Mouse (Mus musculus) liver, embryonic 14.5 days (tissue): ENCODE data around the gene Mrpl20. TPM values are rescaled to one million over a fixed set of nuclear protein-coding genes. Genes with fewer than 3 reads are reported as not detected.

Source experiments
- ATAC-seq: fragments of 200-750 bp; cut with Nextera tagmentation; 2 replicates; pipeline ENCODE4 v1.8.0; 2017; ENCODE audit warnings: moderate number of reproducible peaks, mild to moderate bottlenecking, moderate library complexity; ENCODE audit not compliant: insufficient read depth
- DNase-seq, 3 experiments: peaks; one replicate each; pipeline ENCODE4 v3.0.0-alpha.2; 2012 to 2013; ENCODE audit warnings: low read depth in 3 of 3, low spot score in 3 of 3
- H3K27ac ChIP-seq: fragments of 300-500 bp; sonication (generic); 2 replicates; pipeline ENCODE4 v1.5.1; 2014; ENCODE audit warnings: moderate library complexity, mild to moderate bottlenecking, control low read depth, inconsistent platforms
- H3K27me3 ChIP-seq: fragments of 300-500 bp; sonication (generic); 2 replicates; pipeline ENCODE4 v1.6.1; 2014; ENCODE audit warnings: mild to moderate bottlenecking, low read length, moderate library complexity; ENCODE audit not compliant: control insufficient read depth, insufficient read depth
- H3K36me3 ChIP-seq: fragments of 300-500 bp; sonication (generic); replicated peaks from 2 replicates; pipeline ENCODE4 v1.6.1; 2014; ENCODE audit warnings: low read depth; ENCODE audit not compliant: control insufficient read depth, insufficient read depth
- H3K4me1 ChIP-seq, 2 experiments: fragments of 200-500 bp in 1 of 2; fragments of 300-500 bp in 1 of 2; sonication (generic) in 1 of 2; replicated peaks; 2 replicates each; pipeline ENCODE4 v1.6.1; 2012 to 2014; ENCODE audit warnings: antibody characterized with exemption in 1 of 2, inconsistent platforms in 1 of 2, low read length in 1 of 2; ENCODE audit not compliant: control insufficient read depth in 2 of 2, insufficient read depth in 2 of 2
- H3K4me2 ChIP-seq: fragments of 300-500 bp; sonication (generic); 2 replicates; pipeline ENCODE4 v1.6.1; 2014; ENCODE audit warnings: low read depth, mild to moderate bottlenecking, control low read depth, moderate library complexity
- H3K4me3 ChIP-seq, 2 experiments: fragments of 200-500 bp in 1 of 2; fragments of 300-500 bp in 1 of 2; sonication (generic) in 1 of 2; 2 replicates each; pipeline ENCODE4 v1.5.1; 2012 to 2014; ENCODE audit warnings: low read depth in 2 of 2, low read length in 2 of 2, mild to moderate bottlenecking in 2 of 2, control low read depth in 1 of 2, inconsistent platforms in 1 of 2, moderate library complexity in 1 of 2; ENCODE audit not compliant: insufficient read depth in 1 of 2
- H3K9ac ChIP-seq: fragments of 300-500 bp; sonication (generic); replicated peaks from 2 replicates; pipeline ENCODE4 v1.6.1; 2014; ENCODE audit warnings: mild to moderate bottlenecking, control low read depth, moderate library complexity
- H3K9me3 ChIP-seq: fragments of 300-500 bp; sonication (generic); 2 replicates; pipeline ENCODE4 v1.6.1; 2016; ENCODE audit warnings: low read length, mixed read lengths; ENCODE audit not compliant: control insufficient read depth
- CTCF ChIP-seq: IDR thresholded peaks from 2 replicates; pipeline ENCODE4 v1.5.1; 2016; ENCODE audit warnings: antibody characterized with exemption, low read depth, control low read depth
- EP300 ChIP-seq: IDR thresholded peaks from 2 replicates; pipeline ENCODE4 v1.6.1; 2016; ENCODE audit warnings: antibody characterized with exemption, low read depth
- WGBS: fragments of 180-500 bp; shearing (Covaris S2); extraction: QIAGEN DNeasy Blood & Tissue Kit; methylation state at CpG from one replicate; pipeline ENCODE4 v1.1.7; 2014; ENCODE audit not compliant: insufficient replicate concordance; 5-methylcytosine and 5-hydroxymethylcytosine counted together
- polyA plus RNA-seq, 2 experiments: library from polyadenylated mRNA; depleted of rRNA in 1 of 2; stranded (reverse) in 1 of 2; unstranded in 1 of 2; fragments of >200 nt; fragmentation: Nextera tagmentation in 1 of 2; extraction: Ambion mirVana in 1 of 2; gene quantifications; 2 replicates each; pipeline versions ENCODE4 v1.2.1 to v1.2.3; 2012 to 2014

Gene Mrpl20
- polyA plus RNA-seq, 2 experiments, result 62.8 to 200 TPM

DNA sequence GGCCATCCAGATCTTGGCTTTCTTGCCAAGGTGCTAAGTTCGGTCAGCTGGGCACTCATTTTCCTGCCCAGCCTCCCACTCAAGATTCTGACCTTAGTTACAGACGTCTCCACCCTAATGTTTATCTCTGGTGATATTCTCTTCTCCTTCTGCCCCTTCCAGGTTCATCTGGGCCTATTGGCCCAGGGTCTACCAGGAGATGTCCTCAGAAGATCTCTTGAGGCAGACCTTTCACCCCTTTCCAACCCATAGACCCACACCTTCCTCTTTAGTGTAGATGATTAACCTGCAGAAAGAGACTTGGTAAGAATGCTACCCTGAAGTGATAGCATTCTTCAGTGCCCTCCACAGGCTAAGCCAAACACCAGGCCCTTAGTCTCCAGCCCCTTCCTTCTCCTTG, 31.0 kb upstream of the Mrpl20 start:
- Histone ChIP-seq H3K27ac (no peak overlapping the region), H3K9me3 (no peaks in the 10 kb centered on the region), H3K9ac (no peak overlapping the region), H3K4me2 (no peak overlapping the region), H3K27me3 (peaks cover 26% of the 10 kb centered on the region), H3K36me3 (no peaks in the 10 kb centered on the region), H3K4me1 (0 out of 4 replicates have a peak, but pooled peaks cover 0 to 4% of the 10 kb centered on the region in 2 experiments), H3K4me3 (no peak overlapping the region)
- WGBS, result 63% methylated on average over 2 of the region's 2 CpGs
- TF ChIP-seq EP300 (no peak), CTCF (no peak)
- DNase-seq (no peak), ATAC-seq (no peak)

DNA sequence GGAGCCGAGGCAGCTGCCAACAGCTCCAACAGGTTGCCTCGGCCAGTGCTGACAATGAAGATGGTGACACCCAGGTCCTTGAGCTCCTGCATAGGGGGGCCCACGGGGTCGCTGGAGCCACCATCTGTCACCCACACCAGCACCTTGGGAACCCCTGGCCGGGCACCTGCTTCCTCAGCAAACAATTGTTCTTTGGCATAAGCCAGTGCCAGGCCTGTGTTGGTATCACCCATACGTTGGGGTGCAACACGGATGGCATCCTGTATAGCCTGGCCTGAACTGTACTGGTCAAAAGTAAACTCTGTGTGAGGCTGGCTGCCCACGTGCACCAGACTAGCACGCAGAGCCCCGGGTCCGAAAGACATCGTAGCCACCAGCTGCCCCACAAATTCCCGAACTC, 29.9 kb upstream of the Mrpl20 start:
- H3K4me1 ChIP-seq, result peaks cover 0 to 4% of the 10 kb centered on the region in 2 experiments; a peak in 1 of 4 replicates
- ATAC-seq, result no peak
- H3K4me3 ChIP-seq, result no peak overlapping the region
- no peaks in the 10 kb centered on the region for H3K9me3 ChIP-seq
- no peak overlapping the region for H3K9ac ChIP-seq
- H3K36me3 ChIP-seq, result no peaks in the 10 kb centered on the region
- H3K4me2 ChIP-seq, result no peak overlapping the region
- DNase-seq, result no peak
- peaks cover 26% of the 10 kb centered on the region for H3K27me3 ChIP-seq
- no peak overlapping the region for H3K27ac ChIP-seq
- WGBS, result 68% methylated on average over 13 of the region's 13 CpGs
- TF ChIP-seq EP300, result no peak
- no peak for TF ChIP-seq CTCF

DNA sequence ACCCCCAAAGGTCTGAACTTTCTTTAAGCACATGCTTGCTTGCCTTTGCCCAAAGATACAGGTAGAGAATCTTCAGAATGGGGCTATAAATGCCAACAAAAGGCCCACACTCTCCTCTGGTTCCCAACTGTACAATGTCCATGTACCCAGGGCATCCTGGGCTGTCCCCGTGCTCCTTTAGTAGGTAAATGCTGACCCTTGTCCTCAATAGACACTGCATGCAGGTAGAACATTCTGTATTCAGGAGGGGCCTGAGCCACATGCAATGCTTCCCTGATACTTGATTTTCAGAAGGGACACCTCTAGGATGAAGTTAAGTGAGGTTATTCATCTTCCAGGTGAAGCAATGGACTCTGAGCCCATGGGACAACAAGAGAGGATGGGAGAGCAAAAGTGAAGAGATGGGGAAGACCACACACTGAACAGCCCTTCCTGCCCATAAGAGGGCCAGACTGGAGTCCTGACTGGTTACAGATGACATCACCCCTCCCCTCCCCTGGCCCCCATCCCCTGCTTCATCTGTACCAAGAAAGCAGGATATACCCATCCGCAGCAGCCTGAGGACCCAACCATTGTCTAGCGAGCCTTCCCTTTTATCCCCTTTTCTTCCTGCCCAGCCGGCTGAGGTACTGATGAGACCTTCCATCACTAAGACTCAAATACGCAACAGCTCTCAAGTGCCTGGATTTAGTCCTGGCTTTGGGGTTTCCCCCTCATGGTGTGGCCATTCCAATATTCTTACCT, 29.2 kb upstream of the Mrpl20 start:
- H3K9me3 ChIP-seq, result no peaks in the 10 kb centered on the region
- peaks cover 26% of the 10 kb centered on the region for H3K27me3 ChIP-seq
- ATAC-seq (no peak), DNase-seq (no peak)
- no peaks in the 10 kb centered on the region for H3K36me3 ChIP-seq
- no peak for TF ChIP-seq EP300
- no peak for TF ChIP-seq CTCF
- no peak overlapping the region for H3K27ac ChIP-seq
- WGBS, result 30% methylated on average over 5 of the region's 5 CpGs
- no peak overlapping the region for H3K4me3 ChIP-seq
- no peak overlapping the region for H3K9ac ChIP-seq
- peaks cover 0 to 4% of the 10 kb centered on the region in 2 experiments; a peak in 1 of 4 replicates for H3K4me1 ChIP-seq
- H3K4me2 ChIP-seq, result peak overlapping the region; percentile 60

DNA sequence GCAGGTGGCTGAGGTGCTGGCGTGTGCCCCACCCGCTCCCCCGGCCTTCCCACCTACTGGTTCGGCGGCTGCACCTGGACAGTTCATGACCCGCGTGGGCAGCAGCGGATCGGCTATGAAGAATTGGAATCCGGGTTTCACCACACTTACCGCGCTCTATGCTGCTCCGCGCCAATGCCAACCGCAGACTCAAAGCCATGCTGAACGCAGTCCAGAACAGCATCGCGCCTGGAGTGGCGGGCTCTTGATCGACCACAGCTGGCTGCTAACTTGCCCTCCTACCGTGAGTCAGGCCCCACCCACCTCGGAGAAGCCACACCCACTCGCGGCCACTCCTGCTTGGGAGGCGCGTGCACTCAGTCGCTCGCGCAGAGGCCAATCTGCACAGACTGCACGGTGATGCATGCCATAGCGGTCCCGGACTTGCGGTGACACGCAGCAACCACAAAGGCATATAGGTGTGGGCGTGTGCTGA, 28.4 kb upstream of the Mrpl20 start, which contains the start of gene Vwa1:
Gene Vwa1 (minus strand): TSS at position 419 of the 475 bp plus-strand sequence.
- 2% methylated on average over 35 of the region's 35 CpGs for WGBS
- Histone ChIP-seq H3K4me3 (peak within 1 kb of the TSS in 1 of 2 experiments; percentile 21; a peak in 2 of 4 replicates), H3K4me2 (peak within 1 kb of the TSS; percentile 60), H3K9ac (no peak within 1 kb of the TSS), H3K27me3 (peaks cover 26% of the 10 kb centered on the region), H3K27ac (no peak within 1 kb of the TSS), H3K36me3 (no peaks in the 10 kb centered on the region), H3K9me3 (no peaks in the 10 kb centered on the region), H3K4me1 (peaks cover 0 to 4% of the 10 kb centered on the region in 2 experiments; a peak in 1 of 4 replicates)
- ATAC-seq (peak; percentile 60), DNase-seq (peak in 1 of 3 experiments; percentile 64)
- TF ChIP-seq CTCF, result peak; percentile 19; the same call in 1 of the 2 replicates
- no peak for TF ChIP-seq EP300

DNA sequence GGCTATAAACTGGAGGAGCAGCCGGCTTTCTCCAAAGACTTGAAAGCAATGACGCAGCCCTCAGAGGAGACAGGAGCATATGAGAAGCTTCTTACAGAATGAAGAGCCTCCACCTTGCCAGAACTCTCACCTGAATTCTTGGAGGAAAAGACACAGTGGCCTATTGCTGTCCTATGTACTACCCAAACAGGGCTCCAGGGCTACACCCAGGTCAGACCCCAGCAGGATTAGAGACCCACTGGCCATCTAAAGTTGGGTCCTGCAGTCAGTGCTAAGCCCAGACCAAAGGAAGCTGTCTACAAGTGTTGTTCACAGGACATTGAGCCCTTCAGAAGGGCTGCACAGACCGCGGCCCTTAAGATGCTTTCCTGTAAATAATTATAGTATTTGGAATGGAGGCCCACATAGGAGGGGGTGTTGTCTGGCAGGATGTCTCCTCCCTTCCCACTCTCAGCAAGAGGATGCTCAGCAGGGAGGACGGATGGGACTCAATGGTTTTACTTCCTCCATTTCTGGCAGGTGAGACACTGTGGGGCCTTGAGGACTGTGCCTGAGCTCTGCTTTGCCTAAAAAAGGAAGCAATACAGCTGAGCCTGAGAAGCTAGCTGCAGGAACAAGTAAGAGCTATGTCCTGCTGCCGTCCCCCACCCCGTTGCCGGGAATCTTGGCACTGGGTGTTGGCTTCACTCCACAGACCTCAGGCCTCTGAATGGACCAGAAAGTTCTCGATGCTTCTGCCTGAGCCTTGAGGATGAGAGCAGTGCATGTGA, 27.5 kb upstream of the Mrpl20 start:
- no peaks in the 10 kb centered on the region for H3K9me3 ChIP-seq
- no peak for DNase-seq
- peaks cover 0 to 2% of the 10 kb centered on the region in 2 experiments; a peak in 1 of 4 replicates for H3K4me1 ChIP-seq
- H3K27ac ChIP-seq, result no peak overlapping the region
- H3K4me3 ChIP-seq, result no peak overlapping the region
- H3K4me2 ChIP-seq, result peak overlapping the region; percentile 60
- no peak for TF ChIP-seq EP300
- TF ChIP-seq CTCF, result no peak
- no peaks in the 10 kb centered on the region for H3K36me3 ChIP-seq
- ATAC-seq, result no peak
- H3K27me3 ChIP-seq, result peaks cover 26% of the 10 kb centered on the region
- WGBS, result 39% methylated on average over 9 of the region's 9 CpGs
- H3K9ac ChIP-seq, result no peak overlapping the region
